Mouse (Mus musculus): Measurements from ENCODE around the gene Ifit1bl1.
"Not testable (repeated sequence)": the region's sequence is repeated elsewhere in the genome, so short reads cannot be mapped to it uniquely, and the experiment has no call there.

The Ifit1bl1 gene

DNA sequence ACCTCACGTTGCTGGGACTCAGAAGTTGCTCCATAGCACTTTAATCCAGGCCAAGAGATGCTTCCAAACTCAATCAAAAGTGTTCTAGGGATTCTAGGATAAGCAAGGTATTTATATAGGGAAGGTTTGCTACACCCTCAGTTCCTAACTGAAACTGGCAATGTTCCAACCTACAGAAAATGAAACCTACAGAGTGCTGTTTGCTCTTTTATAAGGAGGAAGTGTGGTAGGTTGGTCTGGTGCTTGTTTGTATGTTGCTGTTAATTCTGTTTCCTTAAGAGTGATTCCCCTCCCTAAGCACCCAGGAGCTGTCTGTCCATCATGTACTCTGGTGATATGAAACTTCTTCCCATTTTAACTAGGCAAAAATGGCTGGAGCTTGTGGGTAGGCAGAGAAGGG lies at the start of gene Ifit1bl1:
TSS of gene Ifit1bl1 (minus strand) at position 69 of the 400 bp plus-strand sequence.
- DNase-seq (ENCODE audit: low spot score in 2 of 2): not testable (repeated sequence)

DNA sequence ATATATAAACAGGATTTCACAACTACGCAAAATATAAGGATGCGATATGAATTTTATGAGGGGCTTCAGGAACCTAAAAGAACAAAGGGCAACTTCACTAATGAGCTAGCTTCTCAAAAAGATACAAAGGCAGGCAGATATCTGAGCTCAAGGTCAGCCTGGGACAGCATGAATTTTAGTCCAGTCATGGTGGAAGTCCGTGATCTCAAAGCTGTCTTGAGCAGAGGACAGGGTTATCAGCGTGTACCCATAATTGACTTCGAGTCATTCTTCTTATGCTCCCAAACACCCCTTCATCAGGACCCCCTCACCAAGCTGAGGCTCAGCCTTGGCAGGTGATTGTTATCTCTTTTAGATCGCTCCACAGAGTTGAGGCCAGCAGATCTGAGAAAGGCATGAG lies 49.2 kb upstream of the Ifit1bl1 start:
- no peak for DNase-seq (ENCODE audit: low spot score in 2 of 2)

DNA sequence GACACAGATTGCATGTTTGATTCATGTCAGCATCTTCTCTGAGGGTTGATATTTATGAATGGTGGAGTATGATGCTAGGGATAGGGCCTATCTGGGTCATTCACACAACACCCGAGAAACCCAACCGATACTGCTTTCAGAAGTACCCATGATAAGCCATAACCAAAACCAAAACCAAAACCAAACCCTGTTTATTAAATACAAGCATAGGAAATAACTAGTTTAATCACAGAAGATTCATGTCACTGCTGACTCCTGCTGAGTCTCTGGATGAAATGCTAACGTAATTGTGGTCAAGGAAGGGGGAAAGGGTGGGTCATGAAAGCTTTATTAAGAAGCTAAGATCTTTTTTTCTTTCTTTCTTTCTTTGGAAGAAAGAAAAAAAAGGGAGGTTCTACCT lies 48.5 kb upstream of the Ifit1bl1 start:
- no peak for DNase-seq (ENCODE audit: low spot score in 2 of 2)

DNA sequence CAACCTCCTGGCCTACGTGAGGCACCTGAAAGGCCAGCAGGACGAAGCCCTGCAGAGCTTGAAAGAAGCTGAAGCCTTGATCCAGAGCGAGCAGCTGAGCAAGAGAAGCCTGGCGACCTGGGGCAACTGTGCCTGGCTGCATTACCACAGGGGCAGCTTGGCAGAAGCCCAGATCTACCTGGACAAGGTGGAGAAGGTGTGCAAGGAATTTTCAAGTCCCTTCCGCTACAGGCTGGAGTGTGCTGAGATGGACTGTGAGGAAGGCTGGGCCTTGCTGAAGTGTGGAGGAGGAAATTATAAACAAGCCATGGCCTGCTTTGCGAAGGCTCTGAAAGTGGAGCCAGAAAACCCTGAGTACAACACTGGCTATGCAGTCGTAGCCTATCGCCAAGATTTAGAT lies 45.9 kb upstream of the Ifit1bl1 start:
- DNase-seq (ENCODE audit: low spot score in 2 of 2): not testable (repeated sequence)

DNA sequence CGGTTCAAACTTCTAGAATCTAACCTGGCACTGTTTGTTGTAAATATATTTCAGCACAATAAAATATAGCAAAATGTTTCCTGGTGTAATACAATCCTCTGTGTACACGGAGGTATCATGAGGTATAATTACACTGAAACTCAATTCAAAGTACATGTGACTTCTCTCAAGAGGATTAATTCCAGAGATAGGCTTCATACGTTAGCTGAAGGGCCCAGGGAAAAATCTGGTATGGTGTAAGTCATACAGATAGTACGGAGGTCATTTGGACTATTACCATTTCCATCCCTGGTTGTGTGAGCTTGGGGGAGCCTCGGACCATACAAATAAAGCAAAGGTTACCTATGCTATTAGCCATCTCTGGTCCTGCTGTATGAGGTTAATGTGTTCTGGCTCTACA lies 40.9 kb upstream of the Ifit1bl1 start:
- no peak for DNase-seq (ENCODE audit: low spot score in 2 of 2)

DNA sequence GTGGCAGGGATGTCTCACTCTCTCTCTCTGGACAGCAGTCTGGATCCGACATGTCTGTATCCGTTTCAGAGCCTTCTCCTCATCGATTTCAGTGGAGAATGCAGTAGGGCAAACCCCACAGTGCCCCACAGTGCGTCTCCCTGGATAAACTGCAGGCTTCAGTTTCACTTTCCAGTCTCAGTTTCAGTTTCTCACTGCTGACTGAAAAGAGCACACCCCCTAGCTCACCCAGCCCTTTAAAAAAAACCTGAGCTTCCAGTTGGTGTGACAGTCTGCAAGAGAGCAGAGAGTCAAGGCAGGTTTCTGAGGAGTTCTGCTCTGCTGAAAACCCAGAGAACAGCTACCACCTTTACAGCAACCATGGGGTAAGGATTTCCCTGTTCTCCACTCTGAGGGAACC lies 38.9 kb upstream of the Ifit1bl1 start, which contains the start of the genes Ifit1bl2 and Ifit1:
TSS of gene Ifit1bl2 (minus strand) at position 121 of the 400 bp plus-strand sequence.
TSS of gene Ifit1 (plus strand) at position 249 of the 400 bp plus-strand sequence.
- DNase-seq (ENCODE audit: low spot score in 2 of 2): no peak

DNA sequence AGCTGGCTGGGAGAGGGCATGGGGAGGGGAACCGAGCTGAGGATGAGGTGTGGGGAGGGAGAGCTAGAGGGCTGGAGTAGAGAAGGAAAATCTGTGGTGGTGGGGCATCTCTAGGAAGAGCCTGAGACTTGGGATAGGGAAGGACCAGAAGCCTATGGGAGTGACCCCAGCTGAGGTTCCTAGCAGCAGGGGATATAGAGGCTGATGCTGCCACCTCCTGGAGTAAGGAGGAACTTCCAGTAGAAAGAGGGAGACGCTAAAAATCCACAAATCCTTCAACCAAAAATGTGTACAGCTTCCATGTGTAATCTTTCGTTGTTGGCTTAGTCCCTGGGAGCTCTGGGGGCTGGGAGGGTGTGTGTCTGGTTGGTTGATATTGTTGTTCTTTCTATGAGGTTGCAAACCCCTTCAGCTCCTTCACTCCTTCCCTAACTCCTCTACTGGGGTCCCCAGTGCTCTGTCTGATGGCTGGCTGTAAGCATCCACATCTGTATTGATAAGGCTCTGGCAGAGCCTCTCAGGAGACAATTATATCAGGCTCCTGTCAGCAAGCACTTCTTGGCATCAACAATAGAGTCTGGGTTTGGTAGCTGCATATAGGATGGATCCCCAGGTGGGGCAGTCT lies 35.3 kb upstream of the Ifit1bl1 start:
- peak; percentile 60 to 69 for DNase-seq (ENCODE audit: low spot score in 2 of 2)

DNA sequence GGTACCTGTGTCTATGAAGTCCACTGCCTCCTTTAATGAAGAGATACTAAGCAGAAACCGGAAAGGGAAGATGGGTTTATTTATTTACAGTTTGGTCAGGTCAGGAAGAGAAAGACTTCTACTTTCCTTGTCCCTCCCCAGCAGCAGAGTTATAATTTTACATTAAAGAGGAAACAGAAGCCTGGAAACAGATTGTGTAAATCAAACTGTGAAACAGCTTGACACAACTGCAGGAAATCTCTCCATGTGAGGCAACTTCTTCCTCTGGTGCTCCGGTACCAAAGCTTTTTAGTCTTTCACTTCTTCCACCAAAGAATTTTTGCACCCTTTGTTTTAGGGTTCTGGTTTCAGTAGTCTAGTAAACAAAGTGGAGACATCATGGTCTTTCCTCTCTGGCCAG lies 31.7 kb upstream of the Ifit1bl1 start:
- no peak for DNase-seq (ENCODE audit: low spot score in 2 of 2)

DNA sequence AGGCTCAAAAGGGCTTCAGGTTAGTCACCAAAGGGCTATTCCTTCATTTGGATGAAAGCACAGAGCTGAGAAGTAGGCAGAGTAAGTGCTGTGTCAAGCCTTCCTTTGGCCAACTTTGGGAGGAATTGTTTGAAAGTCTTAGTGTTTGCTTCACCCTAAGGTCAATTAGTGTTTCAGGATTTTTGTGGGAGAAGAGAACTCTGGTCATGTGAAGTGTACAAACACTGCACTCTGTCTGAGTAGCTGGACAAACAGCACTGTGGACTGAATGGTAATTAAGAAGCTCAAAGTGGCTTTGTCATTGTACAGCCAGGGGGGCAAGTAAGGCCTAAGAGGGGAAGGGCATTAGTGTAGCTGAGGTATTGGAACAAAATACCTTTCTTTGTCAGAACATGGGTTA lies 29.7 kb upstream of the Ifit1bl1 start:
- DNase-seq (ENCODE audit: low spot score in 2 of 2): no peak

DNA sequence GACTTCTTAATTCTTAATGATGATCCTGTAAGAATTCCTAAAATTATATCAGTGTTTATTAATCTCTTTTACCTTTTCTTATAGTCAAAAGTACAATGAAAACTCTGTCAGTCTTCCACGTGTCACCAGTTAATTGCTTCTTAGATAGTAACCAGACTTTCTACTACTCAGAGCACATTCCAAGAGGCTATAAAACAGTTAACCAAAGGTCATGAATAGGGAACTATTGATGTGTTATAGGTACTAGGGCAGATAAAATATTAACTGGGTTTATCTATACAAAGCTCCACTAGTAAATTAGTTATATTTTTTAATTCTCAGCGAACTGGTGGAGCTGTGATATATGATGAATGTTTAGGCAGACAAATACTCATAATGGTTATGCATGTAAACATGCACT lies 25.7 kb upstream of the Ifit1bl1 start:
- DNase-seq (ENCODE audit: low spot score in 2 of 2): no peak

DNA sequence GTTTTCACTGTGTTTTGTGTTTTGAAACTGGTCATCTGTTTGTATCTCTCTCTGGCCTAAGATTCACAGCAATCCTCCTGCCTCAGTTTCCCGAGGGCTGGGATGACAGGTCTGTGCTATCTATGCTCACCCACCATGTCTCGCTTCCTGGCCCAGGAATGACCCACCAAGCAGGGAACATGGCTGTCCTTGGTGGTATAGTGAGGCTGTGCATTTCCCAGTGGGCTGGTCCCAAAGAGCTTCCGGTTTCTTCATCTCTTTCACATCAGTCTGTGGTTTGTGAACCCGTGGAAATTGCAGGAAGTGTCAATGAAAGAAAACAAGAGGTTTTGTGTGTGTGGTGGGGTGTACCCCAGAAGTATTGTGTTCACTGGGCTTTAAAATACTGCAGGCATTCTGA lies 22.9 kb upstream of the Ifit1bl1 start:
- DNase-seq (ENCODE audit: low spot score in 2 of 2): no peak

DNA sequence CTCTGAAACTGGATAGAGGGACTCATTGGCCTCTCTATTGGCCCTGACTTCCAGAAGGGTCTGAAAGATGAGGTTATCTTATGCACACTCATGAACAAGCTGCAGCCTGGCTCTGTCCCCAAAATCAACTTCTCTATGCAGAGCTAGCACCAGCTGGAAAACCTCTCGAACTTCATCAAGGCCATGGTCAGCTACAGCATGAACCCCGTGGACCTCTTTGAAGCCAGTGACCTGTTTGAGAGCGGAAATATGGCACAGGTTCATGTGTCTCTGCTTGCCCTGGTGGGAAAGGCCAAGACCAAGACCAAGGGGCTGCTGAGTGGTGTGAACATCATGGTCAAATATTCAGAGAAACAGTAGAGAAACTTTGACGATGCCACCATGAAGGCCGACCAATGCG lies 22.0 kb upstream of the Ifit1bl1 start:
- DNase-seq (ENCODE audit: low spot score in 2 of 2): no peak

DNA sequence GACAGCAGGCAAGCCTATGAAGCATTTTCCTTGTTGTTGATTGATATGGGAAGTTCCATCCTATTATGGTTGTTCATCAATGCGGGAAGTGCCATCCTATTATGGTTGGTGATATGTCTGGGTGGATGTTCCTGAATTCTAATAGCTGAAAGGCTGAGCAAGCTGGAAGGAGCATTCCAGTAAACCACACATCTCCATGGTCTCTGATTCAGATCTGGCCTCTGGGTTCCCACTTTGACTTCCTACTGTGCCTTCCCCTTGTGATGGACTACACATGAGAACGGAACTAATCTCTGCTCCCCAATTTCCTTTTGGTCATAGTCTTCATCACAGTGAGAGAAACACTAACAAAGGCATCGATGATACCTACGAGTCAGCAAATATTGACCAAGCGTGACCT lies 19.1 kb upstream of the Ifit1bl1 start:
- no peak for DNase-seq (ENCODE audit: low spot score in 2 of 2)

DNA sequence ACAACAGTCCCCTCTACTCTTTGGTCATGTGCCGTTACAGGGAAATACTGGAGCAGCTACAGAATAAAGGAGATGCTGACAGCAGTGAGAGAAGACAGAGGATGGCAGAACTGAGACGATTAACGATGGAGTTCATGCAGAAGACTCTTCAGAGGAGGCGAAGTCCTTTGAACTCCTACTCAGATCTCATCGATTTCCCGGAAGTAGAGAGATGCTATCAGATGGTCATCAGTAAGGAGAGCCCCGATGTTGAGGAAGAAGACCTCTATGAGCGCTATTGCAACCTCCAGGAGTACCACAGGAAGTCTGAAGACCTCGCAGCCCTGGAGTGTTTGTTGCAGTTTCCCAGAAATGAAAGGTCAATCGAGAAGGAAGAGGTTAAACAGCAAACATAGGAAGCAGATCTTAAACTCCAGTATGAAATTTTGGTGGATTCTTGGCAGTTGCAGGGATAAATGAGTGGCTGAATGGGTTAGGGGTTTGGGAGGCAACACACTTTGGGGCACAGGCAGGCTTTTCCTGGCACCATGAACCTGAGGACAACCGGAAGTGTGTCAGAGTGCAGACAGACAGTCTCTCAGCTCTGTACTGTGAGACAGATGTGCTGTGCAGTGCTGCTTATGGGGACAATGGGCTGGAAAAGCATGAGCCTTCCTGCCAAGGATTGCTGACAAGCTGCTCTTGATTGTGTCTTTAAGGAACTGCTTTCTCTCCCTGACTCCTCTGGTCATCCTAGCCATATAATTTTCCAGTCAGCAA lies 10.7 kb upstream of the Ifit1bl1 start:
- not testable (repeated sequence) for DNase-seq (ENCODE audit: low spot score in 2 of 2)

DNA sequence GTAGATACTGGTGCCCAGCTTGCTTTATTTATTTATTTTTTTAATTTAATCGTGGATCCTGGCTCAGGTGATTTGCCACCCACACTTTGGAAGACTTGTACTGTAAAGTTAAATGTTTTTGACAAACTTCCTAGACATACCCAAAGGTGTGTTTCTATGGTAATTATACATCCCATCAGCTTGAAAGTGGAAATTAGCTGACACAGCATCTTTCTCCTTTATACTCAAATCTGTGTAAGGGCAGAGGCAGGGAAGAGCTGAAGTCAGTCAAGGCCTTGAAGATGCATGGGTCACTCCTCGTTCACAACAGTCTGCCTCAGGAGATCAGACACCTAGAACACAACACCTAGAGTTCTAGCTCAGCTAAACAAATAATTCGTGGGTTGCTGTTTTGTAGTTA lies 8.4 kb upstream of the Ifit1bl1 start:
- DNase-seq (ENCODE audit: low spot score in 2 of 2): not testable (repeated sequence)

DNA sequence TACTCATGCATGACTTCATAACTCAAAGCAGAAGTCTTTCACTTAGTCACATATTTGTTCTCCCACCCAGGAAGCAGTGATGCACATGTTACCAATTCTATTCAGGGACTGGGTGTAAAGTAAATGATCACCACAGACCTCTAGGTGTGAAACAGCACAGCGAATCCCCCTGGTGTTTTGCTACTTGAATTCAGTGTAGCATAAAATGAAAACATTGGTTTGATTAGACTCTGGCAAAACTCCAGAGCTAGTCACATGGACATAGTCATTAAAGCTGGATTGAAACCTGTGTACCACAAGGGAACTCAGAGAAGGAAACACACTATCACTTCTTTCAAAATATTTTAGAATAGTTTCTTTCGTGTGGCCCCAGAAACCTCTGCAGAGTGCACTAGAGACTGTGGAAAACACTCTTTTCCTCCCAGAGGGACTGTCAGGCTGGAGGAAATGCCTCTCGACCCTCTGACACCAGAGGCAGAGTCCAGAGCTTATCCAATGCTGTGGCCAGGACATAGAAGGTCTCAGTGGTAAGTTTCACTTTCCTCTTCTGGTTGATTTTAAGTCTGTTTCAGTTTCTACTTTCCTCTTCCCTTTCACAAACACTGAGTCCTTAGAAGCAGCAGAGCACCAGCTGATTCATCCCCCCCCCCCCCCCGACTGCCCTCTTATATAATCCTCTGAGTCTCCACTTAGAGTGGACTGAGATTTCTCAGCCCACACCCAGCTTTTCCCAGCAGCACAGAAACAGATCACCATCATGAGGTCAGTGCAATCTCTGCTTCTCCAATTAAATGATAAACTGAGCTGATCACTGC lies 5.7 kb upstream of the Ifit1bl1 start, which contains the start of gene Ifit3b:
TSS of gene Ifit3b (plus strand) at position 734 of the 815 bp plus-strand sequence.
- peak in 1 of 2 experiments; percentile 18 for DNase-seq (ENCODE audit: low spot score in 2 of 2)

DNA sequence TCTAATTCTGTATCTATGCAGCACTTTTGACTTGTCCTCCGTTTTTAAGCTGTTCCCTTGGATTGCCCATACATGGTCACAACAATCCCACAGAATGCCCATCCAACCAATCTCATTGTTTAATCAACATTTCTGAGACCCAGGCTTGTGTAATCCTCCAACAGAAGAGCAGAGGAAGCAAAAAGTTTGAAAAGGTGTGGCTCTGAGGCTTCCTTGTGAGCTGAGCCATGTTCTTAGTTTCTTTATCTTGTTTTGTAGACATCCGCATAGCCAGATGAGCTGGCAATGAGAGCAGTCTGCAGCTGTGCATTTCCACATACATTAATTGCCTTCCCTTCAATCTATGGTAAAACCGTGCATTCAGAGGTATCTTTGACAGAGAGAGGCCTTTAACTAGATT lies 3.7 kb upstream of the Ifit1bl1 start:
- DNase-seq (ENCODE audit: low spot score in 2 of 2): no peak

DNA sequence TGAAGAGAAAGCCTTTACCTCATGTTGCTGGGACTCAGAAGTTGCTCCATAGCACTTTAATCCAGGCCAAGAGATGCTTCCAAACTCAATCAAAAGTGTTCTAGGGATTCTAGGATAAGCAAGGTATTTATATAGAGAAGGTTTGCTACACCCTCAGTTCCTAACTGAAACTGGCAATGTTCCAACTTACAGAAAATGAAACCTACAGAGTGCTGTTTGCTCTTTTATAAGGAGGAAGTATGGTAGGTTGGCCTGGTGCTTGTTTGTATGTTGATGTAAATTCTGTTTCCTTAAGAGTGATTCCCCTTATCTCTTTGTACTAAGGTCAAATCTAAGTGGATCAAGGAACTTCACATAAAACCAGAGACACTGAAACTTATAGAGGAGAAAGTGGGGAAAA lies 2.5 kb downstream of the Ifit1bl1 start:
- not testable (repeated sequence) for DNase-seq (ENCODE audit: low spot score in 2 of 2)

DNA sequence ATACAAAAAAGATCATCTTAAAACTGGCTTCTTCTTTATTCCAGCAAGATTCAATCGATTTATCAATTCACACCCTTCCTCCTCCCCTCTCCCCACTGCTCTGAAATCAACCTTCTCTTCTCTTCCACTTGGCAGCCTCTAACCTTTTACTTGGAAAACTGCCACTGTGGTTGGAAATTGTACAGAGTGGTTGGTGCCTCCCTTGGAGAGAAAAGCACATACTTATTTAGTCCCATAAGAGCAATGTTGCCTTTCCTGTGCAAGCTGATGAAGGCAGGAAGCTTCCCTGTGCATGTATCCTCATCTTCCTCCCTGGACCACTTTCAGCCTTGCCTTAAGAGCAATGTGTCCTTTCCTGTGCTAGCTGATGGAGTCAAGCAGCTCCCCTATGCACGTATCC lies 3.4 kb downstream of the Ifit1bl1 start:
- peak in 1 of 2 experiments; percentile 32 for DNase-seq (ENCODE audit: low spot score in 2 of 2)

DNA sequence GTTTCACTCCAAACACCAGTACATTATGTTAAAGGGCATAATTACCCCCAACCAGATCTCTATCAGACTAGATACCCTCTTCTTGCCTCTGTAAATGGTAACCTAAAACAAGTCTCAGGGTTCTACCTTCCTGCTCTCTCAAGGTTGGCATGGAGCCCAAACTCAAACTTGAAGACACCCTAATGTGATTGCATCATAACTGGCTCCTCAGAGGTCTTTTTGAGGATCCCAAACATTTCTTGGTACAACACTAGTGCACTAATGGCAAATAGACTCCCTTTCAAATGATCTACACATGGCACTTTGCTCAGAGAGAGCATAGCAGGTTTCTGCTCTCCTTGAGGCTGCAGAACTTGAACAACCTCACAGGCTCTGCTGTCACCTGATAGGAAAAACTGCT lies 4.9 kb downstream of the Ifit1bl1 start:
- no peak for DNase-seq (ENCODE audit: low spot score in 2 of 2)

DNA sequence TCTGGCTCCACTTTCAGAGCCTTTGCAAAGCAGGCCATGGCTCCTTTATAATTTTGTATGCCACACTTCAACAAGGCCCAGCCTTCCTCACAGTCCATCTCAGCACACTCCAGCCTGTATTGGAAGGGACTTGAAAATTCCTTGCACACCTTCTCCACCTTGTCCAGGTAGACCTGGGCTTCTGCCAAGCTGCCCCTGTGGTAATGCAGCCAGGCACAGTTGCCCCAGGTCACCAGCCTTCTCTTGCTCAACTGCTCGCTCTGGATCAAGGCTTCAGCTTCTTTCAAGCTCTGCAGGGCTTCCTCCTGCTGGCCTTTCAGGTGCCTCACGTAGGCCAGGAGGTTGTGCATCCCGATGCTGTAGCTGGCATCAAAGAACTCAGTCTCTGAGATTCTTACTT lies 7.2 kb downstream of the Ifit1bl1 start:
- DNase-seq (ENCODE audit: low spot score in 2 of 2): not testable (repeated sequence)

DNA sequence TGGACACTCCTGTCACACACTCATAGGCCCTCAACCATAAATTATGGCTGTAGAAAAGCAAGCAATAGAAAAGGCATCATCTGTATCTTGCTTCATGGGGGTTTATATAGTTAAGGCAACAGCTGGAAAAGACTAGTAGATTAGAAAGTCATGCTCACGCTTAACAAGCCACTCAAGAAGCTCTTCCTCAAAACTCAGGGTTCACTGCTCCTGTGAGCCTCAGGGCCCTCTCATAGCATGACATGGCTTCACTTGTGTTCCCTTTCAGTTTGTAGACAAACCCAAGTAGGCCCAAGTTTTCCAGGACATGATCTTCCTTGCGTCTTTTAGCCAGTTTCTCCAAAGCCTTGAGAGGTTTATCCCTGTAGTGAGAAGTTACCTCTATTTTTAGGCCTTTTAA lies 8.3 kb downstream of the Ifit1bl1 start:
- DNase-seq (ENCODE audit: low spot score in 2 of 2): no peak
